Mouse (Mus musculus): ENCODE results near the gene Olfr464.

DNA sequence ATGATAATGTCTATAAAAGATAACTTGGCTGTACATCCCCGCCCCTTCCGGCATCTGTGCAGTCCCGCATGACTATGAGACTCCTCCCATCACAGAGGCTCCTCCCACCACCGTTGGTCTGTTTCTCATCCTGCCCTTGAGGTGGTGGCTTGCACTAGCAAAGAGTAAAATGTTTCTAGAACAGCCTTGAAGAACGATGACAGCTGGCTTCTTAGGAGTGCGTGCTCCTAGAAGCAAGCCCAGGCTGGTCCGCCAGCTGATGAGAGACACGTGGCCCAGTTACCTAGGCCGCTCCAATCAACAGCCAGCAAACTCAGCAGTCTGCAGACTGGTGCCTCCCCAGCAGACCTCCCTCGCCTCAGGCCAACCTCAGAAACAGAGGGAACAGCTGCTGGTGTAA is 45.4 kb upstream of the Olfr464 start:
- TF ChIP-seq POLR2A (IDR thresholded peaks at IDR 0.05; ENCODE audit: insufficient read depth, low read depth, low read length) (no peak), CTCF (IDR thresholded peaks at IDR 0.05; ENCODE audit: insufficient read depth, low read depth, low read length) (no peak)

Measured in olfactory bulb, adult 2 months (tissue).